Mouse (Mus musculus) intestine, postnatal 0 days (tissue): ENCODE results near the gene Atp1a2. TPM values are rescaled to one million over a fixed set of nuclear protein-coding genes. Genes with fewer than 3 reads are reported as not detected.

Experiments
- ATAC-seq: fragments of 200-750 bp; cut with Nextera tagmentation; 2 replicates; pipeline ENCODE4 v1.8.0; 2017; ENCODE audit warnings: mild to moderate bottlenecking, moderate TSS enrichment, moderate library complexity
- H3K27ac ChIP-seq: fragments of 300-500 bp; sonication (generic); 2 replicates; pipeline ENCODE4 v1.5.1; 2014; ENCODE audit warnings: mild to moderate bottlenecking, low read depth, low read length, moderate library complexity
- H3K27me3 ChIP-seq: fragments of 300-500 bp; sonication (generic); replicated peaks from 2 replicates; pipeline ENCODE4 v1.6.1; 2014; ENCODE audit warnings: low read length, mixed read lengths; ENCODE audit not compliant: control insufficient read depth, insufficient read depth
- H3K36me3 ChIP-seq: fragments of 300-500 bp; sonication (generic); 2 replicates; pipeline ENCODE4 v1.6.1; 2014; ENCODE audit warnings: mild to moderate bottlenecking, moderate library complexity; ENCODE audit not compliant: control insufficient read depth, insufficient read depth
- H3K4me1 ChIP-seq: fragments of 300-500 bp; sonication (generic); replicated peaks from 2 replicates; pipeline ENCODE4 v1.6.1; 2014; ENCODE audit warnings: antibody characterized with exemption, low read length, mixed read lengths; ENCODE audit not compliant: control insufficient read depth, insufficient read depth
- H3K4me2 ChIP-seq: fragments of 300-500 bp; sonication (generic); replicated peaks from 2 replicates; pipeline ENCODE4 v1.6.1; 2014; ENCODE audit warnings: low read depth, mild to moderate bottlenecking, moderate library complexity
- H3K4me3 ChIP-seq: fragments of 300-500 bp; sonication (generic); 2 replicates; pipeline ENCODE4 v1.5.1; 2014; ENCODE audit warnings: low read depth, low read length
- H3K9ac ChIP-seq: fragments of 300-500 bp; sonication (generic); 2 replicates; pipeline ENCODE4 v1.6.1; 2014; ENCODE audit warnings: mild to moderate bottlenecking, low read depth, low read length
- H3K9me3 ChIP-seq: fragments of 300-500 bp; sonication (generic); 2 replicates; pipeline ENCODE4 v1.6.1; 2016; ENCODE audit warnings: mixed run types; ENCODE audit not compliant: control insufficient read depth
- CTCF ChIP-seq: sonication (generic); IDR thresholded peaks from 2 replicates; pipeline ENCODE4 v1.5.1; 2016; ENCODE audit warnings: low read depth, mild to moderate bottlenecking, control low read depth, antibody characterized with exemption, moderate library complexity
- WGBS: fragments of 180-500 bp; shearing (Covaris S2); extraction: QIAGEN DNeasy Blood & Tissue Kit; methylation state at CpG from one replicate; pipeline ENCODE4 v1.1.7; 2014; 5-methylcytosine and 5-hydroxymethylcytosine counted together
- polyA plus RNA-seq: library from polyadenylated mRNA; unstranded; fragments of >200 nt; fragmentation: Nextera tagmentation; extraction: Ambion mirVana; gene quantifications from 2 replicates; pipeline ENCODE4 v1.2.1, GENCODE M21; 2015

Atp1a2 gene
- polyA plus RNA-seq, 1 experiment from 2014 or later, result 1.9 TPM

DNA sequence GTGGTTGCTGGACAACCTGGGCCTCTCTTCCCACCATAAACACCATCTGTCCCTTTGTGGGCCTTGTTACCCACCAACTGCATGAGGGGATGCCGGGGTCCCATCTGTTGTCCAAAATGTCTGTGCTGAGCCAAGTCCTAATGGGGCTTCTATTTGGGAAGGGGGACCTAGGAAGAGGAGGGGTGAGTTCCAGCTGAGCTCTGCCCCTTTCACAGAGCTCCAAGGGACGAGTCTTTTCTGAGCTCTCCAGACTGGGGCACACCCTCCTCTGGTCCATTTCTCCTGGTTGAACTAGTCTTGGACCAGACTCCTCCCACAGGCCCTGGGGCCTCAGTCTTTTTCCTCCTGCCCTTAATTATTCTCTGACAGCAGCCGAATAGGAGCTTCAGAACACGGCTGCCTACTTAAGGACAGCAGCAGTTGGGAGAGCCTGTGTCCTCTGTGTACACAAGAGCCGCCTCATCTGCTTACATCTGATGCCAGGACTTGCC, 22.1 kb upstream of the Atp1a2 start:
- Histone ChIP-seq H3K36me3 (peaks cover 33% of the 10 kb centered on the region; the same call in 1 of the 2 replicates), H3K4me3 (no peak overlapping the region), H3K9ac (no peak overlapping the region), H3K4me2 (no peak overlapping the region), H3K4me1 (no peaks in the 10 kb centered on the region), H3K9me3 (no peaks in the 10 kb centered on the region), H3K27ac (no peak overlapping the region), H3K27me3 (peaks cover 2% of the 10 kb centered on the region; the same call in 1 of the 2 replicates)
- WGBS, result 32% methylated on average over 5 of the region's 5 CpGs
- no peak for TF ChIP-seq CTCF
- no peak for ATAC-seq

DNA sequence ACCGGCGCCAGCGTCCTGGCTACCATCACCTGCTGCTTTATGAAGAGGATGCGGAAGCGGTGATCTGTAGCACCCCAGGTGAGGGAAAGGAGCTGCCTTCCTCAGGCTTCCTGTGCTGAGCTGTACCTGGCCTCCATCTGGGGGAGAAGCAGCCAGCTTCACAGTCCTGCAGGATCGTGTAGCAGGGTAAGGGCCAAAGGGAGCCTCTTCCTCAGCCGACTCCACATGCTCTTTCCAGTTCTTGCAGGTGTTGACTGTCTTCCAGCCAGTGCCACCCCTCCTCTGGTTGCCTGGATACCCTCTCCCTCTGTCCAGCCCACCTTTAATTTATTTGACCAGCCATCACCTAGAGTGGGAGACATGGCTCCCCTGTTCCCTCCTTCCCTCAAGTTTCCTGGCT, 21.5 kb upstream of the Atp1a2 start:
- Histone ChIP-seq H3K4me3 (no peak overlapping the region), H3K4me1 (no peaks in the 10 kb centered on the region), H3K9me3 (no peaks in the 10 kb centered on the region), H3K36me3 (peaks cover 33% of the 10 kb centered on the region; the same call in 1 of the 2 replicates), H3K27me3 (no peaks in the 10 kb centered on the region), H3K9ac (no peak overlapping the region), H3K27ac (no peak overlapping the region), H3K4me2 (no peak overlapping the region)
- ATAC-seq, result no peak
- WGBS, result 84% methylated on average over 7 of the region's 7 CpGs
- no peak for TF ChIP-seq CTCF

DNA sequence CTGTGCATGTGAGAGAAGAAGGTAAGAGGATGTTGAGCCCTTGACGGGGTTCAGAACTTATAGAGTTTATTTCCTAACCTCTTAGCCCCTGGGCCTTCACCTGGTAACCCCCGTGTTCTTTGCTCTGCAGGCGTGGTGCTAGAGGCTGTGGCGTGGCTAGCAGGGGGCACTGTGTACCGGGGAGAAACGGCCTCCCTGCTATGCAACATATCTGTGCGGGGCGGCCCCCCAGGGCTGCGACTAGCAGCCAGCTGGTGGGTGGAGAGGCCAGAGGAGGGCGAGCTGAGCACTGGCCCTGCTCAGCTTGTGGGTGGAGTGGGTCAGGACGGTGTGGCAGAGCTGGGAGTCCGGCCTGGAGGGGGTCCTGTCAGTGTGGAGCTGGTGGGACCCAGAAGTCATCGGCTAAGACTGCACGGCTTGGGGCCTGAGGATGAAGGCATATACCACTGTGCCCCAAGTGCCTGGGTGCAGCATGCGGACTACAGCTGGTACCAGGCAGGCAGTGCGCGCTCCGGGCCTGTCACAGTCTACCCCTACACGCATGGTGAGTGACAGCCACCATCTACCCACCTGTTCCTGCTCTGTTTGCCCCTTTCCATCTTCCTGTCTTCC, 20.7 kb upstream of the Atp1a2 start:
- Histone ChIP-seq H3K4me3 (no peak overlapping the region), H3K9me3 (no peaks in the 10 kb centered on the region), H3K27me3 (no peaks in the 10 kb centered on the region), H3K4me1 (no peaks in the 10 kb centered on the region), H3K4me2 (no peak overlapping the region), H3K27ac (no peak overlapping the region; the same call in 1 of the 2 replicates), H3K9ac (no peak overlapping the region), H3K36me3 (peaks cover 33% of the 10 kb centered on the region; the same call in 1 of the 2 replicates)
- no peak for TF ChIP-seq CTCF
- ATAC-seq, result no peak
- WGBS, result 86% methylated on average over 19 of the region's 19 CpGs

DNA sequence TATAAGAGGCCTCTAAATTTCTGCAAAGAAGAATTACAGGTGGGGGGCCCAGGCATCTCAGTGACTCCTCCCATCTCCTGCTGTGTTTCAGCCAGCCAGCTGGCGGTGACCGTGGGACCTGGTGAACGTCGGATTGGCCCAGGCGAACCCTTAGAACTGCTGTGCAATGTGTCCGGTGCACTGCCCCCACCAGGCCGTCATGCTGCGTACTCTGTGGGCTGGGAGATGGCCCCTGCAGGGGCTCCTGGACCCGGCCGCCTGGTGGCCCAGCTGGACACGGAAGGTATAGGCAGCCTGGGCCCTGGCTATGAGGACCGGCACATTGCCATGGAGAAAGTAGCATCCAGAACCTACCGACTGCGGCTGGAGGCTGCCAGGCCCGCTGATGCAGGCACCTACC, 20.1 kb upstream of the Atp1a2 start:
- Histone ChIP-seq H3K27me3 (no peaks in the 10 kb centered on the region), H3K4me1 (no peaks in the 10 kb centered on the region), H3K4me2 (no peak overlapping the region), H3K27ac (no peak overlapping the region), H3K4me3 (no peak overlapping the region), H3K9ac (no peak overlapping the region), H3K36me3 (peaks cover 33% of the 10 kb centered on the region; the same call in 1 of the 2 replicates), H3K9me3 (no peaks in the 10 kb centered on the region)
- no peak for TF ChIP-seq CTCF
- ATAC-seq, result no peak
- WGBS, result 83% methylated on average over 15 of the region's 15 CpGs

DNA sequence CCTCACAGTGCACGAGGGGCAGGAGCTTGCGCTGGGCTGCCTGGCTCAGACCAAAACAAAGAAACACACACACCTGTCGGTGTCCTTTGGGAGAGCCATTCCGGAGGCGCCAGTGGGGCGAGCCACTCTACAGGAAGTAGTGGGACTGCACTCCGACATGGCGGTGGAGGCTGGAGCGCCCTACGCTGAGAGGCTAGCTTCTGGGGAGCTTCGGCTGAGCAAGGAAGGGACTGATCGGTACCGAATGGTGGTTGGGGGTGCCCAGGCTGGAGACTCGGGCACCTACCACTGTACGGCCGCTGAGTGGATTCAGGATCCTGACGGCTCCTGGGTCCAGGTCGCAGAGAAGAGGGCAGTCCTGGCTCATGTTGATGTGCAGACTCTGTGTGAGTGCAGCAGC, 19.6 kb upstream of the Atp1a2 start:
- H3K9me3 ChIP-seq, result no peaks in the 10 kb centered on the region
- H3K4me3 ChIP-seq, result no peak overlapping the region
- no peak for TF ChIP-seq CTCF
- no peak overlapping the region for H3K4me2 ChIP-seq
- no peaks in the 10 kb centered on the region for H3K27me3 ChIP-seq
- WGBS, result 81% methylated on average over 18 of the region's 18 CpGs
- ATAC-seq, result no peak
- no peaks in the 10 kb centered on the region for H3K4me1 ChIP-seq
- no peak overlapping the region for H3K9ac ChIP-seq
- no peak overlapping the region for H3K27ac ChIP-seq
- peaks cover 33% of the 10 kb centered on the region; the same call in 1 of the 2 replicates for H3K36me3 ChIP-seq

DNA sequence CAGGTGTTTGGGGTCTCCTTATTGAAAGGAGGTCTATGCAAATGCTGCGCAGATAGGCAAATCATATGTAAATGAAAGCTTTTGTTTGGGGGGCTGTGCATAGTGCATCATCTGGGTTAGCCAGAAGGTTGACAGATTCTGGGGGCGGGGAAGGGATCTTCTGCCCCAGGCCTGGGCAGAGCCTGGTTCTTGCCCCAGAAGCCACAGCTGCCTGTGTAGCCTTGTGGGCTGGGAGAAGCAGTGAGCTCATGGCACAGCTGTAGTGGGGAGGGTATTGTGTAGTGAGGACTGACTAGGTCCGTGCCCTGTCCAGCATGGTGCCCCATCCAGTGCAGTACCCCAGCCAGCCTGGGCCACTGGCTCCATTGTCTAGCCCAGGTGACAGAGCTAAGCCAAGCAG, 17.0 kb upstream of the Atp1a2 start:
- TF ChIP-seq CTCF, result no peak
- Histone ChIP-seq H3K27ac (no peak overlapping the region), H3K4me1 (0 out of 2 replicates have a peak, but pooled peaks cover 6% of the 10 kb centered on the region), H3K36me3 (peaks cover 33% of the 10 kb centered on the region; the same call in 1 of the 2 replicates), H3K4me2 (no peak overlapping the region), H3K4me3 (no peak overlapping the region), H3K27me3 (no peaks in the 10 kb centered on the region), H3K9me3 (no peaks in the 10 kb centered on the region), H3K9ac (no peak overlapping the region)
- no peak for ATAC-seq
- WGBS, result 89% methylated on average over 3 of the region's 3 CpGs
